Mouse (Mus musculus) small intestine, adult 2 months (tissue): ENCODE data around the gene Dlgap1. TPM values are rescaled to one million over a fixed set of nuclear protein-coding genes. Genes with fewer than 3 reads are reported as not detected.

Source experiments
- H3K27ac ChIP-seq: fragments of 200-500 bp; 2 replicates; pipeline ENCODE4 v1.5.1; 2012; ENCODE audit warnings: low read depth, low read length, control low read depth, inconsistent platforms; ENCODE audit not compliant: insufficient read depth
- H3K27me3 ChIP-seq: fragments of 200-500 bp; 2 replicates; pipeline ENCODE4 v1.6.1; 2012; ENCODE audit warnings: mild to moderate bottlenecking, moderate library complexity, low read length, inconsistent platforms; ENCODE audit not compliant: control insufficient read depth, insufficient read depth
- H3K36me3 ChIP-seq: fragments of 200-500 bp; 2 replicates; pipeline ENCODE4 v1.6.1; 2012; ENCODE audit warnings: mild to moderate bottlenecking, low read length, control low read depth, inconsistent platforms; ENCODE audit not compliant: control insufficient read depth, insufficient read depth
- H3K4me1 ChIP-seq: fragments of 200-500 bp; 2 replicates; pipeline ENCODE4 v1.6.1; 2012; ENCODE audit warnings: low read length, inconsistent platforms, mixed read lengths; ENCODE audit not compliant: control insufficient read depth, insufficient read depth, insufficient read length
- H3K4me3 ChIP-seq: fragments of 200-500 bp; 2 replicates; pipeline ENCODE4 v1.5.1; 2012; ENCODE audit warnings: low read depth, mild to moderate bottlenecking, control low read depth, inconsistent platforms, low read length, moderate library complexity
- CTCF ChIP-seq: fragments of 200-500 bp; IDR thresholded peaks from 2 replicates; pipeline ENCODE4 v1.5.1; 2012; ENCODE audit warnings: low read depth, mild to moderate bottlenecking, control low read depth, inconsistent platforms, low read length, moderate library complexity, mixed read lengths; ENCODE audit not compliant: insufficient replicate concordance, insufficient read length; ENCODE audit errors: extremely low read depth
- POLR2A ChIP-seq: fragments of 200-500 bp; IDR thresholded peaks from 2 replicates; pipeline ENCODE4 v1.6.1; 2012; ENCODE audit warnings: low read depth, mild to moderate bottlenecking, control low read depth, inconsistent platforms, low read length, moderate library complexity
- WGBS: fragments of 180-500 bp; shearing (Covaris S2); methylation state at CpG from one replicate; pipeline ENCODE4 v1.1.7; 2018; 5-methylcytosine and 5-hydroxymethylcytosine counted together
- polyA plus RNA-seq: library from polyadenylated mRNA; depleted of rRNA; stranded (reverse); fragments of >200 nt; gene quantifications from 2 replicates; pipeline ENCODE4 v1.2.3, GENCODE M21; 2012

Gene Dlgap1
- polyA plus RNA-seq, 1 experiment: 0.61 TPM

- H3K27ac ChIP-seq: 0 out of 2 replicates have a peak overlapping the region, but pooled peaks have one; percentile 8
- TF ChIP-seq POLR2A (no peak), CTCF (no peak)
- H3K4me1 ChIP-seq: peaks cover 24% of the 10 kb centered on the region; the same call in 1 of the 2 replicates
- 26% methylated on average over 7 of the region's 7 CpGs for WGBS
- no peaks in the 10 kb centered on the region for H3K27me3 ChIP-seq
- H3K36me3 ChIP-seq: peaks cover 3% of the 10 kb centered on the region; the same call in 1 of the 2 replicates
- H3K4me3 ChIP-seq: no peak overlapping the region
Observed at GRCm38 (mm10) chr17:70838031-70838430, 869.2 kb downstream of the Dlgap1 start.

GRCm38 (mm10) chr17:70838533-70838932 is 869.7 kb downstream of the Dlgap1 start:
- no peak overlapping the region for H3K4me3 ChIP-seq
- 42% methylated on average over 5 of the region's 5 CpGs for WGBS
- H3K27me3 ChIP-seq: no peaks in the 10 kb centered on the region
- H3K27ac ChIP-seq: peak overlapping the region; percentile 68
- peaks cover 3% of the 10 kb centered on the region; the same call in 1 of the 2 replicates for H3K36me3 ChIP-seq
- no peak for TF ChIP-seq POLR2A
- TF ChIP-seq CTCF: no peak
- H3K4me1 ChIP-seq: peaks cover 27% of the 10 kb centered on the region; the same call in 1 of the 2 replicates

GRCm38 (mm10) chr17:70843252-70843651 is 874.4 kb downstream of the Dlgap1 start:
- TF ChIP-seq CTCF (no peak), POLR2A (no peak)
- WGBS: 21% methylated on average over 4 of the region's 4 CpGs
- H3K4me1 ChIP-seq: peaks cover 30% of the 10 kb centered on the region
- no peak overlapping the region for H3K4me3 ChIP-seq
- peaks cover 11% of the 10 kb centered on the region for H3K36me3 ChIP-seq
- peak overlapping the region; percentile 66 for H3K27ac ChIP-seq
- no peaks in the 10 kb centered on the region for H3K27me3 ChIP-seq

GRCm38 (mm10) chr17:70844971-70845370 is 876.1 kb downstream of the Dlgap1 start:
- TF ChIP-seq POLR2A (no peak), CTCF (no peak)
- Histone ChIP-seq H3K27ac (peak overlapping the region; percentile 80), H3K4me1 (peaks cover 24% of the 10 kb centered on the region), H3K27me3 (no peaks in the 10 kb centered on the region), H3K36me3 (peaks cover 11% of the 10 kb centered on the region), H3K4me3 (no peak overlapping the region)
- WGBS: 16% methylated on average over 10 of the region's 10 CpGs

- peaks cover 24% of the 10 kb centered on the region for H3K4me1 ChIP-seq
- TF ChIP-seq CTCF (no peak), POLR2A (no peak)
- peak overlapping the region; percentile 80 for H3K27ac ChIP-seq
Observed at GRCm38 (mm10) chr17:70845543-70845942, 876.7 kb downstream of the Dlgap1 start.

GRCm38 (mm10) chr17:70846111-70846644 is 877.3 kb downstream of the Dlgap1 start:
- peak overlapping the region; percentile 67 for H3K27ac ChIP-seq
- WGBS: 20% methylated on average over 8 of the region's 8 CpGs
- H3K4me1 ChIP-seq: peaks cover 24% of the 10 kb centered on the region
- no peak for TF ChIP-seq CTCF
- no peak for TF ChIP-seq POLR2A
- no peaks in the 10 kb centered on the region for H3K27me3 ChIP-seq
- peaks cover 11% of the 10 kb centered on the region for H3K36me3 ChIP-seq
- H3K4me3 ChIP-seq: no peak overlapping the region

More at GRCm38 (mm10) chr17:70845543-70845942, 876.7 kb downstream of the Dlgap1 start:
- Histone ChIP-seq H3K36me3 (peaks cover 11% of the 10 kb centered on the region), H3K27me3 (no peaks in the 10 kb centered on the region), H3K4me3 (no peak overlapping the region)
- 31% methylated on average over 2 of the region's 2 CpGs for WGBS

GRCm38 (mm10) chr17:70847086-70847485 is 878.2 kb downstream of the Dlgap1 start:
- Histone ChIP-seq H3K4me1 (peaks cover 24% of the 10 kb centered on the region), H3K27me3 (no peaks in the 10 kb centered on the region), H3K27ac (peak overlapping the region; percentile 51; the same call in 1 of the 2 replicates), H3K36me3 (peaks cover 9% of the 10 kb centered on the region), H3K4me3 (no peak overlapping the region)
- TF ChIP-seq POLR2A: no peak
- no peak for TF ChIP-seq CTCF
- under 1% methylated on average over 4 of the region's 4 CpGs for WGBS

- Histone ChIP-seq H3K4me3 (peak overlapping the region; percentile 33; the same call in 1 of the 2 replicates), H3K27me3 (no peaks in the 10 kb centered on the region), H3K27ac (peak overlapping the region; percentile 91), H3K36me3 (peaks cover 9% of the 10 kb centered on the region), H3K4me1 (peaks cover 22% of the 10 kb centered on the region)
- under 1% methylated on average over 17 of the region's 17 CpGs for WGBS
- TF ChIP-seq POLR2A: no peak
- TF ChIP-seq CTCF: no peak
Observed at GRCm38 (mm10) chr17:70847751-70848510, 879.1 kb downstream of the Dlgap1 start.
